Mouse (Mus musculus): ENCODE results near the gene Aldh1a2.

- TF ChIP-seq CTCF (IDR thresholded peaks at IDR 0.05; ENCODE audit: control insufficient read depth, insufficient read depth, insufficient read length) (no peak), CEBPB (IDR thresholded peaks at IDR 0.05; ENCODE audit: low read depth) (no peak), MAX (IDR thresholded peaks at IDR 0.05) (no peak)
Observed at GRCm38 (mm10) chr9:71187396-71187795, 28.2 kb upstream of the Aldh1a2 start.

Measured in C2C12 (cell line).